Mouse (Mus musculus): ENCODE measurements around the gene Ccser2.
"Not testable (repeated sequence)": the region's sequence is repeated elsewhere in the genome, so short reads cannot be mapped to it uniquely, and the experiment has no call there.

Ccser2 gene

GRCm38 (mm10) chr14:36968628-36969147, at the start of gene Ccser2:
TSS of gene Ccser2 (minus strand) at chr14:36968777.
- peak; percentile 95 for DNase-seq (ENCODE audit: low read depth)

- peak; percentile 58 for DNase-seq (ENCODE audit: low read depth)
These were observed 47.3 kb upstream of the Ccser2 start for GRCm38 (mm10) chr14:37015894-37016293.

- no peak for DNase-seq (ENCODE audit: low read depth)
These were observed 45.1 kb upstream of the Ccser2 start for GRCm38 (mm10) chr14:37013644-37014043.

- no peak for DNase-seq (ENCODE audit: low read depth)
These were observed 41.1 kb upstream of the Ccser2 start for GRCm38 (mm10) chr14:37009686-37010085.

- DNase-seq (ENCODE audit: low read depth) = no peak
These were observed 37.9 kb upstream of the Ccser2 start for GRCm38 (mm10) chr14:37006489-37006888.

GRCm38 (mm10) chr14:37005865-37006264, 37.3 kb upstream of the Ccser2 start:
- no peak for DNase-seq (ENCODE audit: low read depth)

GRCm38 (mm10) chr14:37003431-37004095, 35.0 kb upstream of the Ccser2 start:
- no peak for DNase-seq (ENCODE audit: low read depth)

GRCm38 (mm10) chr14:37002852-37003251, 34.3 kb upstream of the Ccser2 start:
- DNase-seq (ENCODE audit: low read depth) = no peak

- DNase-seq (ENCODE audit: low read depth) = not testable (repeated sequence)
These were observed 32.2 kb upstream of the Ccser2 start for GRCm38 (mm10) chr14:37000780-37001179.

GRCm38 (mm10) chr14:36989784-36990183, 21.2 kb upstream of the Ccser2 start:
- DNase-seq (ENCODE audit: low read depth) = no peak

GRCm38 (mm10) chr14:36985693-36986092, 17.1 kb upstream of the Ccser2 start:
- no peak for DNase-seq (ENCODE audit: low read depth)

GRCm38 (mm10) chr14:36975019-36975418, 6.4 kb upstream of the Ccser2 start:
- DNase-seq (ENCODE audit: low read depth) = no peak

- DNase-seq (ENCODE audit: low read depth) = no peak
These were observed 2.6 kb upstream of the Ccser2 start for GRCm38 (mm10) chr14:36971211-36971610.

- DNase-seq (ENCODE audit: low read depth) = no peak
These were observed 1.4 kb upstream of the Ccser2 start for GRCm38 (mm10) chr14:36969861-36970420.

- DNase-seq (ENCODE audit: low read depth) = peak; percentile 24
These were observed 425 bp downstream of the Ccser2 start for GRCm38 (mm10) chr14:36968076-36968627.

GRCm38 (mm10) chr14:36965421-36965820, 3.2 kb downstream of the Ccser2 start:
- no peak for DNase-seq (ENCODE audit: low read depth)

GRCm38 (mm10) chr14:36962477-36962876, 6.1 kb downstream of the Ccser2 start:
- DNase-seq (ENCODE audit: low read depth) = peak; percentile 93

- no peak for DNase-seq (ENCODE audit: low read depth)
These were observed 10.9 kb downstream of the Ccser2 start for GRCm38 (mm10) chr14:36957719-36958118.

GRCm38 (mm10) chr14:36957261-36957660, 11.3 kb downstream of the Ccser2 start:
- no peak for DNase-seq (ENCODE audit: low read depth)

- no peak for DNase-seq (ENCODE audit: low read depth)
These were observed 11.9 kb downstream of the Ccser2 start for GRCm38 (mm10) chr14:36956717-36957116.

- peak; percentile 69 for DNase-seq (ENCODE audit: low read depth)
These were observed 15.7 kb downstream of the Ccser2 start for GRCm38 (mm10) chr14:36952687-36953426.

GRCm38 (mm10) chr14:36952142-36952541, 16.4 kb downstream of the Ccser2 start:
- peak; percentile 88 for DNase-seq (ENCODE audit: low read depth)

GRCm38 (mm10) chr14:36942716-36943115, 25.9 kb downstream of the Ccser2 start:
- DNase-seq (ENCODE audit: low read depth) = no peak
